Mouse (Mus musculus) heart, postnatal 14 days (tissue): ENCODE measurements around the gene Syngr1. TPM values are rescaled to one million over a fixed set of nuclear protein-coding genes. Genes with fewer than 3 reads are reported as not detected.
A peak's percentile ranks its signal among the peaks of the same experiment; 100 is the strongest.

Experiments
- DNase-seq, 2 experiments: peaks; one replicate each; pipeline ENCODE4 v3.0.0; 2021 to 2022
- intact Hi-C: fragments of 180-260 bp; cut with DNase I; formaldehyde crosslinking; loops from one replicate; pipeline ENCODE4 v1.15.1; 2025
- long read RNA-seq, 2 experiments: library from polyadenylated mRNA; stranded (forward); transcript quantifications; one replicate each; pipeline ENCODE4 v2.0.0; 2021
- total RNA-seq, 2 experiments: library from RNA; stranded (reverse); gene quantifications; 2 replicates each; pipeline ENCODE4 v1.2.3; 2021

Gene Syngr1
- 10 to 100 TPM; 77.8 to 79.6 TPM for total RNA-seq
- long read RNA-seq, experiment 1, transcript Syngr1-202 (4 exons, 819 nt) = major isoform, 115 of 128 reads
- long read RNA-seq, experiment 1, partial matches to known transcripts = 2 of 128 reads
- long read RNA-seq, experiment 1, other reads (novel, unspliced or antisense) = 11 of 128 reads
- long read RNA-seq, experiment 2, full-length matches to known transcripts = 110 of 120 reads
- long read RNA-seq, experiment 2, partial matches to known transcripts = 3 of 120 reads
- long read RNA-seq, experiment 2, other reads (novel, unspliced or antisense) = 7 of 120 reads

- DNase-seq = peak; percentile 88 to 89
- intact Hi-C loops = loop anchor here (5.0 kb wide), 1 partner anchor 41 kb away; the partner anchor contains the start of gene Tab1
Measured at GRCm38 (mm10) chr15:80091121-80091955, at the start of gene Syngr1, which contains the start of gene Rpl3. TSS of gene Syngr1 (plus strand) at chr15:80091334. TSS of gene Rpl3 (minus strand) at chr15:80091868.

- DNase-seq = no peak
- intact Hi-C loops = no loop called here
Measured at GRCm38 (mm10) chr15:80042152-80042551, 49.0 kb upstream of the Syngr1 start.

GRCm38 (mm10) chr15:80044249-80044648 lies 46.9 kb upstream of the Syngr1 start:
- no peak for DNase-seq
- intact Hi-C loops = no loop called here

GRCm38 (mm10) chr15:80045749-80046148 lies 45.4 kb upstream of the Syngr1 start:
- intact Hi-C loops = no loop called here
- no peak for DNase-seq

GRCm38 (mm10) chr15:80047242-80047641 lies 43.9 kb upstream of the Syngr1 start:
- intact Hi-C loops = no loop called here
- no peak for DNase-seq

GRCm38 (mm10) chr15:80047973-80048372 lies 43.2 kb upstream of the Syngr1 start:
- no peak for DNase-seq
- intact Hi-C loops = no loop called here

- intact Hi-C loops = loop anchor here (1.0 to 2.0 kb wide), 3 partner anchors 25 to 45 kb away; partner anchors contain the start of gene Pdgfb
- DNase-seq = peak; percentile 68
Measured at GRCm38 (mm10) chr15:80050093-80050492, 41.0 kb upstream of the Syngr1 start.

GRCm38 (mm10) chr15:80051092-80051761 lies 39.9 kb upstream of the Syngr1 start:
- DNase-seq = no peak
- intact Hi-C loops = loop anchor here (2.0 kb wide), 2 partner anchors 24 to 46 kb away; no protein-coding TSS in a partner anchor

GRCm38 (mm10) chr15:80051782-80052181 lies 39.4 kb upstream of the Syngr1 start:
- DNase-seq = no peak
- intact Hi-C loops = loop anchor here (2.0 kb wide), 2 partner anchors 23 to 47 kb away; no protein-coding TSS in a partner anchor

- DNase-seq = peak; percentile 63
- intact Hi-C loops = no loop called here
Measured at GRCm38 (mm10) chr15:80053381-80054033, 37.6 kb upstream of the Syngr1 start.

GRCm38 (mm10) chr15:80054034-80054710 lies 37.0 kb upstream of the Syngr1 start:
- peak; percentile 68 to 72 for DNase-seq
- intact Hi-C loops = no loop called here

- intact Hi-C loops = no loop called here
- no peak for DNase-seq
Measured at GRCm38 (mm10) chr15:80058151-80058550, 33.0 kb upstream of the Syngr1 start.

GRCm38 (mm10) chr15:80059606-80060005 lies 31.5 kb upstream of the Syngr1 start:
- no peak for DNase-seq
- intact Hi-C loops = no loop called here

- intact Hi-C loops = no loop called here
- DNase-seq = no peak
Measured at GRCm38 (mm10) chr15:80060356-80061070, 30.6 kb upstream of the Syngr1 start.

GRCm38 (mm10) chr15:80061071-80061550 lies 30.0 kb upstream of the Syngr1 start:
- intact Hi-C loops = no loop called here
- no peak for DNase-seq

- intact Hi-C loops = no loop called here
- DNase-seq = no peak
Measured at GRCm38 (mm10) chr15:80062339-80062738, 28.8 kb upstream of the Syngr1 start.

GRCm38 (mm10) chr15:80062821-80063220 lies 28.3 kb upstream of the Syngr1 start:
- no peak for DNase-seq
- intact Hi-C loops = no loop called here

GRCm38 (mm10) chr15:80064965-80065364 lies 26.2 kb upstream of the Syngr1 start:
- no peak for DNase-seq
- intact Hi-C loops = no loop called here

- DNase-seq = no peak
- intact Hi-C loops = no loop called here
Measured at GRCm38 (mm10) chr15:80065414-80065813, 25.7 kb upstream of the Syngr1 start.
